Mouse (Mus musculus): ENCODE data around the gene 1700049E17Rik2. TPM values are rescaled to one million over a fixed set of nuclear protein-coding genes. Genes with fewer than 3 reads are reported as not detected.

The 1700049E17Rik2 gene
- not detected for total RNA-seq (2023)

GRCm38 (mm10) chr14:41572911-41573310 is at the start of gene 1700049E17Rik2:
TSS of gene 1700049E17Rik2 (plus strand) at chr14:41573211.

GRCm38 (mm10) chr14:41555483-41555882 is 17.5 kb upstream of the 1700049E17Rik2 start, which contains the start of gene Gm7970:
TSS of gene Gm7970 (minus strand) at chr14:41555583.

DNA sequence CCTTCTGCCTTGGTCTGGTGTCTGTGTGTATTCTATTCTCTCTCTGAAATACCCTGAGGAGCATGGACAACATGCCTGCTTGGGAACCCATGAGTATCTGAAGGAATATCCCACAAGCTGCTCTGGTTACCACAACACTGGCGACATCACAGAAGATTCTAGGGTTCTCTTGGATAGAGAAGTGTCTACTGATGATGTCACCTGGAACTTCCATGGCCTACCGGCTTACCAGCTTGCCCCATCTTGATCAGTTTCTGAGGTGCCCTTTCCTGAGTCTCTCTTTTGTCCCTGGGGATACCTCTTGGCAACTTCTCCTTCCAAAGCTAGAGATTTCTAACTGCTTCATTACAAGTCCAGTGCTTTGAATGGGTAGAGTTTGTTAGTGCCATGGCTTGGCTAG is 51.5 kb downstream of the 1700049E17Rik2 start, which contains the start of gene Gm3072:
Gene Gm3072, minus strand, starts transcription at position 101 of the 400 bp plus-strand sequence.

Other genes with a start within 250 kb of the 1700049E17Rik2 start
- gene Gm5798, start 224.6 kb upstream of the 1700049E17Rik2 start, total RNA-seq (2023), result not detected
- gene Gm7945, start 186.8 kb upstream of the 1700049E17Rik2 start, total RNA-seq (2023), result not detected
- gene Gm6482, start 164.9 kb upstream of the 1700049E17Rik2 start, total RNA-seq (2023), result not detected
- gene Gm7954, start 119.7 kb upstream of the 1700049E17Rik2 start, total RNA-seq (2023), result not detected
- gene Gm3486, start 83.7 kb upstream of the 1700049E17Rik2 start, total RNA-seq (2023), result not detected
- not detected for gene Gm7970, start 17.6 kb upstream of the 1700049E17Rik2 start, total RNA-seq (2023)
- not detected for gene Gm3072, start 51.4 kb downstream of the 1700049E17Rik2 start, total RNA-seq (2023)
- not detected for gene Gm3676, start 73.3 kb downstream of the 1700049E17Rik2 start, total RNA-seq (2023)
- not detected for gene Gm8068, start 128.7 kb downstream of the 1700049E17Rik2 start, total RNA-seq (2023)
- not detected for gene Gm7929, start 177.4 kb downstream of the 1700049E17Rik2 start, total RNA-seq (2023)
- gene Gm47189, start 199.2 kb downstream of the 1700049E17Rik2 start, total RNA-seq (2023), result not detected

Data from T-cell, adult 66 days (primary cell).